Comparison of ENCODE assay signal across 7 mouse cellular contexts in genomic region chr2:119799181-119799960, GRCm38 (mm10). TPM values are rescaled to one million over a fixed set of nuclear protein-coding genes. Genes with fewer than 3 reads are reported as not detected.
DNase-seq lines count a peak whose midpoint lies in the region; ATAC-seq and TF ChIP-seq lines count a peak whose summit lies in the region.

No protein-coding gene starts in this region.

- intact Hi-C loops in heart, postnatal 14 days (cut with DNase I) = loop anchor here (5.0 kb wide), 2 partner anchors 73 to 98 kb away; partner anchors contain the start of gene Mga

- TF ChIP-seq EP300 in ES-Bruce4 (IDR thresholded peaks at IDR 0.05; ENCODE audit: insufficient read depth, low read depth, low read length) = no peak

- peak overlapping the region; percentile 71 for H3K4me3 ChIP-seq in ES-Bruce4 (ENCODE audit: low read depth, low read length)
- peak overlapping the region; percentile 84 for H3K4me3 ChIP-seq in embryonic facial prominence, embryonic 11.5 days (ENCODE audit: low read depth, low read length)
- H3K4me3 ChIP-seq in limb, embryonic 13.5 days = peak overlapping the region; percentile 85
- H3K4me3 ChIP-seq in midbrain, embryonic 15.5 days = peak overlapping the region; percentile 89

- no peak for TF ChIP-seq CTCF in ES-Bruce4 (IDR thresholded peaks at IDR 0.05; ENCODE audit: low read depth, low read length)

- H3K9ac ChIP-seq in ES-Bruce4 (ENCODE audit: low read depth, poor library complexity, severe bottlenecking) = peak overlapping the region; percentile 92
- peak overlapping the region; percentile 91 for H3K9ac ChIP-seq in embryonic facial prominence, embryonic 11.5 days (replicated peaks; ENCODE audit: low read length)
- peak overlapping the region; percentile 92 for H3K9ac ChIP-seq in limb, embryonic 13.5 days
- peak overlapping the region; percentile 87 for H3K9ac ChIP-seq in midbrain, embryonic 15.5 days

- no peaks in the 10 kb centered on the region for H3K9me3 ChIP-seq in ES-Bruce4 (replicated peaks; ENCODE audit: control insufficient read depth, insufficient read depth, low read length, poor library complexity, severe bottlenecking)
- H3K9me3 ChIP-seq in embryonic facial prominence, embryonic 11.5 days (replicated peaks; ENCODE audit: control insufficient read depth, low read length) = no peaks in the 10 kb centered on the region
- no peaks in the 10 kb centered on the region for H3K9me3 ChIP-seq in limb, embryonic 13.5 days
- H3K9me3 ChIP-seq in midbrain, embryonic 15.5 days = no peaks in the 10 kb centered on the region

- peak; percentile 31 for ATAC-seq in activated CD4-positive, CD25-positive, alpha-beta regulatory T cell, adult 4 months
- peak; percentile 81 for ATAC-seq in embryonic facial prominence, embryonic 11.5 days (replicated peaks; ENCODE audit: insufficient number of reproducible peaks, low FRiP score, low TSS enrichment, low read depth)
- ATAC-seq in limb, embryonic 13.5 days (ENCODE audit: low FRiP score, low read depth) = peak; percentile 84
- peak; percentile 72 for ATAC-seq in midbrain, embryonic 15.5 days (replicated peaks)

- WGBS in embryonic facial prominence, embryonic 11.5 days = under 1% methylated on average over 38 of the region's 89 CpGs
- under 1% methylated on average over 28 of the region's 89 CpGs for WGBS in limb, embryonic 13.5 days
- WGBS in midbrain, embryonic 15.5 days = 1% methylated on average over 57 of the region's 89 CpGs

- no peaks in the 10 kb centered on the region for H3K27me3 ChIP-seq in ES-Bruce4 (ENCODE audit: control insufficient read depth, insufficient read depth, low read length, poor library complexity, severe bottlenecking)
- peaks cover 2% of the 10 kb centered on the region; the same call in 1 of the 2 replicates for H3K27me3 ChIP-seq in embryonic facial prominence, embryonic 11.5 days (ENCODE audit: control insufficient read depth, insufficient read depth, low read length)
- H3K27me3 ChIP-seq in limb, embryonic 13.5 days = peaks cover 21% of the 10 kb centered on the region
- peaks cover 19% of the 10 kb centered on the region for H3K27me3 ChIP-seq in midbrain, embryonic 15.5 days (replicated peaks)

- H3K36me3 ChIP-seq in ES-Bruce4 (ENCODE audit: control insufficient read depth, insufficient read depth, low read length, poor library complexity, severe bottlenecking) = no peaks in the 10 kb centered on the region
- H3K36me3 ChIP-seq in embryonic facial prominence, embryonic 11.5 days (replicated peaks; ENCODE audit: control insufficient read depth, insufficient read depth, low read depth, low read length) = no peaks in the 10 kb centered on the region
- peaks cover 19% of the 10 kb centered on the region; the same call in 1 of the 2 replicates for H3K36me3 ChIP-seq in limb, embryonic 13.5 days
- no peaks in the 10 kb centered on the region for H3K36me3 ChIP-seq in midbrain, embryonic 15.5 days (replicated peaks)

- H3K4me1 ChIP-seq in ES-Bruce4 (ENCODE audit: control insufficient read depth, insufficient read depth, low read length) = peaks cover 13% of the 10 kb centered on the region
- peaks cover 4% of the 10 kb centered on the region for H3K4me1 ChIP-seq in embryonic facial prominence, embryonic 11.5 days (ENCODE audit: control insufficient read depth, insufficient read depth, low read length)
- H3K4me1 ChIP-seq in limb, embryonic 13.5 days = peaks cover 41% of the 10 kb centered on the region
- peaks cover 37% of the 10 kb centered on the region for H3K4me1 ChIP-seq in midbrain, embryonic 15.5 days

- peak overlapping the region; percentile 97 for H3K4me2 ChIP-seq in embryonic facial prominence, embryonic 11.5 days (ENCODE audit: low read depth, low read length)
- peak overlapping the region; percentile 87 for H3K4me2 ChIP-seq in limb, embryonic 13.5 days (replicated peaks)
- peak overlapping the region; percentile 96 for H3K4me2 ChIP-seq in midbrain, embryonic 15.5 days

- DNase-seq in embryonic facial prominence, embryonic 11.5 days (ENCODE audit: low spot score) = peak; percentile 61
- peak; percentile 61 to 73 for DNase-seq in heart, postnatal 14 days
- peak; percentile 61 for DNase-seq in thymus, postnatal 14 days

- no peak for TF ChIP-seq POLR2A in ES-Bruce4 (IDR thresholded peaks at IDR 0.05; ENCODE audit: insufficient read depth, low read length)

- H3K27ac ChIP-seq in ES-Bruce4 (ENCODE audit: insufficient read depth, low read length) = no peak overlapping the region
- H3K27ac ChIP-seq in embryonic facial prominence, embryonic 11.5 days (replicated peaks; ENCODE audit: low read depth, low read length) = no peak overlapping the region
- H3K27ac ChIP-seq in limb, embryonic 13.5 days = peak overlapping the region; percentile 15; the same call in 1 of the 2 replicates
- peak overlapping the region; percentile 1; the same call in 1 of the 2 replicates for H3K27ac ChIP-seq in midbrain, embryonic 15.5 days

RNA-seq across cellular contexts. Expression of gene Tyro3, which starts 1.8 kb away (rescaled TPM):
- 38.4 and 45.2 TPM in 2 replicates for polyA plus RNA-seq in ES-Bruce4 (2011; ENCODE audit: insufficient read depth, insufficient read length, low read depth, missing spikeins)
- polyA plus RNA-seq in activated CD4-positive, CD25-positive, alpha-beta regulatory T cell, adult 4 months (2017; shearing (Covaris generic)) = 1 to 10 TPM; 1.6 to 3.2 TPM
- polyA plus RNA-seq in embryonic facial prominence, embryonic 11.5 days (2014; fragmentation: Nextera tagmentation; extraction: Ambion mirVana) = 16.3 and 21.0 TPM in 2 replicates
- total RNA-seq in heart, postnatal 14 days (2021) = 1 to 10 TPM; 2.1 to 4.5 TPM
- polyA plus RNA-seq in limb, embryonic 13.5 days (2015; fragmentation: Nextera tagmentation; extraction: Ambion mirVana) = 29.6 and 32.3 TPM in 2 replicates
- 20.3 and 22.2 TPM in 2 replicates for polyA plus RNA-seq in midbrain, embryonic 15.5 days (2015; fragmentation: Nextera tagmentation; extraction: Ambion mirVana)

RNA-seq across cellular contexts. Expression of gene Rpap1, which starts 12.0 kb away (rescaled TPM):
- 42.6 and 43.3 TPM in 2 replicates for polyA plus RNA-seq in ES-Bruce4 (2011; ENCODE audit: insufficient read depth, insufficient read length, low read depth, missing spikeins)
- 10 to 100 TPM in 1 of 2 experiments, 1 to 10 TPM in 1; 10.0 to 18.1 TPM for polyA plus RNA-seq in activated CD4-positive, CD25-positive, alpha-beta regulatory T cell, adult 4 months (2017; shearing (Covaris generic))
- polyA plus RNA-seq in embryonic facial prominence, embryonic 11.5 days (2014; fragmentation: Nextera tagmentation; extraction: Ambion mirVana) = 17.5 and 20.0 TPM in 2 replicates
- total RNA-seq in heart, postnatal 14 days (2021) = 10 to 100 TPM; 13.2 to 13.3 TPM
- 28.5 and 30.2 TPM in 2 replicates for polyA plus RNA-seq in limb, embryonic 13.5 days (2015; fragmentation: Nextera tagmentation; extraction: Ambion mirVana)
- 21.3 and 21.6 TPM in 2 replicates for polyA plus RNA-seq in midbrain, embryonic 15.5 days (2015; fragmentation: Nextera tagmentation; extraction: Ambion mirVana)

RNA-seq across cellular contexts. Expression of gene Ltk, which starts 39.1 kb away (rescaled TPM):
- polyA plus RNA-seq in ES-Bruce4 (2011; ENCODE audit: insufficient read depth, insufficient read length, low read depth, missing spikeins) = 1.1 and 1.6 TPM in 2 replicates
- polyA plus RNA-seq in activated CD4-positive, CD25-positive, alpha-beta regulatory T cell, adult 4 months (2017; shearing (Covaris generic)) = not detected
- polyA plus RNA-seq in embryonic facial prominence, embryonic 11.5 days (2014; fragmentation: Nextera tagmentation; extraction: Ambion mirVana) = not detected in 2 replicates
- not detected for total RNA-seq in heart, postnatal 14 days (2021)
- not detected in 2 replicates for polyA plus RNA-seq in limb, embryonic 13.5 days (2015; fragmentation: Nextera tagmentation; extraction: Ambion mirVana)
- polyA plus RNA-seq in midbrain, embryonic 15.5 days (2015; fragmentation: Nextera tagmentation; extraction: Ambion mirVana) = 2.2 and 3.5 TPM in 2 replicates

RNA-seq across cellular contexts. Expression of gene Itpka, which starts 57.2 kb away (rescaled TPM):
- polyA plus RNA-seq in ES-Bruce4 (2011; ENCODE audit: insufficient read depth, insufficient read length, low read depth, missing spikeins) = 1.6 and 1.7 TPM in 2 replicates
- polyA plus RNA-seq in activated CD4-positive, CD25-positive, alpha-beta regulatory T cell, adult 4 months (2017; shearing (Covaris generic)) = under 1 TPM in 1 of 2 experiments, not detected in 1; 0.61 TPM
- 1.2 TPM in 2 replicates for polyA plus RNA-seq in embryonic facial prominence, embryonic 11.5 days (2014; fragmentation: Nextera tagmentation; extraction: Ambion mirVana)
- 1 to 10 TPM in 1 of 2 experiments, under 1 TPM in 1; 0.41 to 1.1 TPM for total RNA-seq in heart, postnatal 14 days (2021)
- 0.33 and 0.59 TPM in 2 replicates for polyA plus RNA-seq in limb, embryonic 13.5 days (2015; fragmentation: Nextera tagmentation; extraction: Ambion mirVana)
- polyA plus RNA-seq in midbrain, embryonic 15.5 days (2015; fragmentation: Nextera tagmentation; extraction: Ambion mirVana) = 0.11 and 0.18 TPM in 2 replicates

Comparison
In these comparisons a context has a peak if more than half of its experiments do, and no peak if none do; other contexts are left out.
1. H3K27ac ChIP-seq: peak in limb, embryonic 13.5 days (single experiment) and midbrain, embryonic 15.5 days (single experiment); none in ES-Bruce4 (single experiment) and embryonic facial prominence, embryonic 11.5 days (single experiment).
2. ATAC-seq: peak in every context shown above with its lines; median percentile 84 in limb, embryonic 13.5 days; 81 in embryonic facial prominence, embryonic 11.5 days; 72 in midbrain, embryonic 15.5 days; 31 in activated CD4-positive, CD25-positive, alpha-beta regulatory T cell, adult 4 months.
3. Peak in every context shown above with its lines, with median percentiles within 50 percentile points of each other: H3K4me3 ChIP-seq, H3K9ac ChIP-seq, DNase-seq and H3K4me2 ChIP-seq.